Mouse (Mus musculus) hindbrain, embryonic 10.5 days (tissue): ENCODE measurements around the gene Ovca2. TPM values are rescaled to one million over a fixed set of nuclear protein-coding genes. Genes with fewer than 3 reads are reported as not detected.

Experiments used
- DNase-seq: peaks from one replicate; pipeline ENCODE4 v3.0.0-alpha.2; 2017; ENCODE audit warnings: low spot score
- H3K27ac ChIP-seq: fragments of 300-500 bp; sonication (generic); 2 replicates; pipeline ENCODE4 v1.5.1; 2016; ENCODE audit warnings: mild to moderate bottlenecking, moderate library complexity
- H3K27me3 ChIP-seq: fragments of 300-500 bp; sonication (generic); 2 replicates; pipeline ENCODE4 v1.6.1; 2016; ENCODE audit warnings: mild to moderate bottlenecking; ENCODE audit not compliant: poor library complexity, insufficient read depth, severe bottlenecking
- H3K36me3 ChIP-seq: fragments of 300-500 bp; sonication (generic); 2 replicates; pipeline ENCODE4 v1.6.1; 2016; ENCODE audit warnings: mild to moderate bottlenecking, moderate library complexity
- H3K4me1 ChIP-seq: fragments of 300-500 bp; sonication (generic); replicated peaks from 2 replicates; pipeline ENCODE4 v1.6.1; 2016; ENCODE audit warnings: mild to moderate bottlenecking
- H3K4me3 ChIP-seq: fragments of 300-500 bp; sonication (generic); 2 replicates; pipeline ENCODE4 v1.5.1; 2016; ENCODE audit warnings: mild to moderate bottlenecking, moderate library complexity
- H3K9me3 ChIP-seq: fragments of 300-500 bp; sonication (generic); 2 replicates; pipeline ENCODE4 v1.6.1; 2016; ENCODE audit warnings: mild to moderate bottlenecking, moderate library complexity
- WGBS: fragments of 180-500 bp; shearing (Covaris S2); methylation state at CpG from one replicate; pipeline ENCODE4 v1.1.7; 2016; 5-methylcytosine and 5-hydroxymethylcytosine counted together
- microRNA counts: library from miRNA; unstranded; fragments of <30 nt; microRNA quantifications from one replicate; lab custom pipeline; 2017
- polyA plus RNA-seq: library from polyadenylated mRNA; unstranded; fragments of >200 nt; fragmentation: Nextera tagmentation; extraction: Ambion mirVana; gene quantifications from 2 replicates; pipeline ENCODE4 v1.2.1, GENCODE M21; 2016

The Ovca2 gene
- polyA plus RNA-seq, 1 experiment from 2014 or later = 27.6 TPM

- DNase-seq = no peak
- Histone ChIP-seq H3K27me3 (no peaks in the 10 kb centered on the region), H3K9me3 (no peaks in the 10 kb centered on the region), H3K4me3 (no peak overlapping the region), H3K27ac (no peak overlapping the region), H3K4me1 (peaks cover 43% of the 10 kb centered on the region), H3K36me3 (peaks cover 29% of the 10 kb centered on the region)
- WGBS = 63% methylated on average over 5 of the region's 5 CpGs
These were observed 41.8 kb downstream of the Ovca2 start for GRCm38 (mm10) chr11:75136666-75137398.

- H3K4me3 ChIP-seq = no peak overlapping the region
- H3K9me3 ChIP-seq = no peaks in the 10 kb centered on the region
- no peak overlapping the region for H3K27ac ChIP-seq
- H3K4me1 ChIP-seq = peaks cover 36% of the 10 kb centered on the region
- DNase-seq = no peak
- H3K36me3 ChIP-seq = peaks cover 16% of the 10 kb centered on the region
- WGBS = 90% methylated on average over 4 of the region's 4 CpGs
- no peaks in the 10 kb centered on the region for H3K27me3 ChIP-seq
These were observed 43.3 kb downstream of the Ovca2 start for GRCm38 (mm10) chr11:75135358-75135757.

GRCm38 (mm10) chr11:75134485-75135068 is 44.1 kb downstream of the Ovca2 start:
- no peak for DNase-seq
- WGBS = 81% methylated on average over 5 of the region's 5 CpGs
- Histone ChIP-seq H3K27me3 (no peaks in the 10 kb centered on the region), H3K36me3 (peaks cover 10% of the 10 kb centered on the region), H3K4me1 (peaks cover 29% of the 10 kb centered on the region), H3K27ac (no peak overlapping the region), H3K9me3 (no peaks in the 10 kb centered on the region), H3K4me3 (no peak overlapping the region)

- WGBS = 22% methylated on average over 2 of the region's 2 CpGs
- no peak overlapping the region for H3K4me3 ChIP-seq
- H3K9me3 ChIP-seq = no peaks in the 10 kb centered on the region
- H3K27me3 ChIP-seq = no peaks in the 10 kb centered on the region
- H3K4me1 ChIP-seq = peaks cover 23% of the 10 kb centered on the region
- DNase-seq = no peak
- H3K36me3 ChIP-seq = peaks cover 10% of the 10 kb centered on the region
- H3K27ac ChIP-seq = no peak overlapping the region
These were observed 44.7 kb downstream of the Ovca2 start for GRCm38 (mm10) chr11:75133951-75134350.

GRCm38 (mm10) chr11:75133391-75133790 is 45.2 kb downstream of the Ovca2 start:
- no peak for DNase-seq
- Histone ChIP-seq H3K9me3 (no peaks in the 10 kb centered on the region), H3K4me1 (peaks cover 20% of the 10 kb centered on the region), H3K27me3 (no peaks in the 10 kb centered on the region), H3K36me3 (peaks cover 10% of the 10 kb centered on the region), H3K27ac (no peak overlapping the region), H3K4me3 (no peak overlapping the region)
- WGBS = 94% methylated on average over 5 of the region's 5 CpGs

- no peaks in the 10 kb centered on the region for H3K9me3 ChIP-seq
- no peaks in the 10 kb centered on the region for H3K27me3 ChIP-seq
- WGBS = 94% methylated on average over 5 of the region's 5 CpGs
- no peak overlapping the region for H3K27ac ChIP-seq
- no peak overlapping the region for H3K4me3 ChIP-seq
- DNase-seq = no peak
- peaks cover 4% of the 10 kb centered on the region; the same call in 1 of the 2 replicates for H3K36me3 ChIP-seq
- H3K4me1 ChIP-seq = peaks cover 16% of the 10 kb centered on the region
These were observed 46.4 kb downstream of the Ovca2 start for GRCm38 (mm10) chr11:75132278-75132677.

- no peaks in the 10 kb centered on the region for H3K27me3 ChIP-seq
- no peak overlapping the region for H3K4me3 ChIP-seq
- WGBS = 89% methylated on average over 4 of the region's 4 CpGs
- H3K9me3 ChIP-seq = no peaks in the 10 kb centered on the region
- H3K27ac ChIP-seq = no peak overlapping the region
- peaks cover 4% of the 10 kb centered on the region; the same call in 1 of the 2 replicates for H3K36me3 ChIP-seq
- no peak for DNase-seq
- H3K4me1 ChIP-seq = peaks cover 9% of the 10 kb centered on the region; the same call in 1 of the 2 replicates
These were observed 47.3 kb downstream of the Ovca2 start for GRCm38 (mm10) chr11:75131300-75131699.

- H3K36me3 ChIP-seq = no peaks in the 10 kb centered on the region; the same call in 1 of the 2 replicates
- no peaks in the 10 kb centered on the region for H3K9me3 ChIP-seq
- no peak for DNase-seq
- H3K27ac ChIP-seq = no peak overlapping the region
- H3K27me3 ChIP-seq = no peaks in the 10 kb centered on the region
- H3K4me1 ChIP-seq = peaks cover 9% of the 10 kb centered on the region; the same call in 1 of the 2 replicates
- WGBS = 94% methylated on average over 6 of the region's 6 CpGs
- H3K4me3 ChIP-seq = no peak overlapping the region
These were observed 49.2 kb downstream of the Ovca2 start for GRCm38 (mm10) chr11:75129481-75129880.

GRCm38 (mm10) chr11:75126384-75126783 is 52.3 kb downstream of the Ovca2 start:
- DNase-seq = no peak
- Histone ChIP-seq H3K27ac (no peak overlapping the region), H3K9me3 (no peaks in the 10 kb centered on the region), H3K36me3 (no peaks in the 10 kb centered on the region; the same call in 1 of the 2 replicates), H3K27me3 (no peaks in the 10 kb centered on the region), H3K4me1 (no peaks in the 10 kb centered on the region), H3K4me3 (no peak overlapping the region)
- 89% methylated on average over 3 of the region's 3 CpGs for WGBS

MicroRNAs within 50 kb of the gene (microRNA counts, 519-probe panel; counts per million panel counts)
- microRNA mmu-miR-132 (lab: Ali Mortazavi, UCI) (1,255 counts per million, percentile 77 among the panel's probes with 10 or more counts), microRNA mmu-miR-212 (lab: Ali Mortazavi, UCI) (1,255 counts per million, percentile 77 among the panel's probes with 10 or more counts)

Other genes with a start within 250 kb of the Ovca2 start
- 0.15 and 0.52 TPM in 2 replicates for gene Hic1, start 9.3 kb downstream of the Ovca2 start, polyA plus RNA-seq
- 23.2 and 24.2 TPM in 2 replicates for gene Dph1, start 12.4 kb upstream of the Ovca2 start, polyA plus RNA-seq
- gene Rtn4rl1, start 14.9 kb upstream of the Ovca2 start, polyA plus RNA-seq = 2.5 and 2.8 TPM in 2 replicates
- 136 and 178 TPM in 2 replicates for gene Rpa1, start 169.5 kb upstream of the Ovca2 start, polyA plus RNA-seq
- 14.6 and 17.4 TPM in 2 replicates for gene Smyd4, start 169.6 kb upstream of the Ovca2 start, polyA plus RNA-seq
- gene Serpinf1, start 243.9 kb upstream of the Ovca2 start, polyA plus RNA-seq = 95.3 and 106 TPM in 2 replicates